Mouse (Mus musculus): ENCODE measurements around the gene Actc1. TPM values are rescaled to one million over a fixed set of nuclear protein-coding genes. Genes with fewer than 3 reads are reported as not detected.
A peak's percentile ranks its signal among the peaks of the same experiment; 100 is the strongest.

Gene Actc1
- polyA plus RNA-seq (2014; fragmentation: Nextera tagmentation; extraction: Ambion mirVana): 188 and 223 TPM in 2 replicates

DNA sequence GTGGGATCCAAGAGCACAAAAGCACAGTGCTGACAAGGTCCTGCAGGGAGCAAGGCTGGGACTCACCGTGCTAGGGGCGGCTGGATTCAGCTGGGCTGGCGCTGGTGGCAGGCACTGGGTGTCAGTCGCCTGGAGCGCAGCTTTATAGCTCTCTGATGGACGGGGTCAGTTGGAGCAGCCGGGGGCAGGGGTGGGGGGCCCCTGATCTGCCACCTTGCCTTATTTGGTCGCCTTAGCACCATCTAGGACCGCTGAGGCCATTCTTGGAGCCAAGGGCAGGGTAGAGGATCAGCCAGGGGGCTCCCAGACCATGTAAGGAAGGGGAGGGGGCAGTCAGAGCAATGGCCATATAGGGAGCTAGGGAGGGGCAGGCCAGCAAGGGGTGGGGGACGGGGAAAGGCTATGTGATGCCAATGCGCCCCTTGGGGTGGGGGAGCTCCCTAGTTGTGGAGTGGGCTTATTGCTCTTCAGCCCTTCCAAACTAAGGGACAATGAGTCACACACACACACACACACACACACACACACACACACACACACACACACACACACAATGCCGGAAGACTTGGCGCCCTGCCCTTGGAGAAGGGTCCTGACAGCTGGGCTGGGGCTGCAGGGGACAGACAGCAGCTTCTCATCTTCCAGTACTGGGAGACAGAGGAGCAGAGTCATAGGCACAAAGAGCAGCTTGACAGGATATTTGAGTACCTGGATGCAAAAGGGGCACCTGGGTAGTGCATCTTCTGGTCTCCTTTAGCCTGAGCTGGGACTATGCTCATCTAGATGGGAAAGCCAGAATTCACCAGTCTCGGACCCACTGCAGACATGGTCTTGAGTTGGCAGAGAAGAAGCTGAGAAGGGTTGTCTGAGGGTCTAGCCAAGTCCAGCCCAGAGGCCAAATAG is at the start of gene Actc1:
TSS of gene Actc1 (minus strand) at position 853 of the 903 bp plus-strand sequence.
- DNase-seq (ENCODE audit: low spot score) (peak; percentile 14), ATAC-seq (ENCODE audit: insufficient read depth, low FRiP score, low TSS enrichment) (peak; percentile 41; the same call in 1 of the 2 replicates)
- no peak within 1 kb of the TSS for H3K4me3 ChIP-seq (ENCODE audit: low read depth, low read length)
- no peaks in the 10 kb centered on the region for H3K27me3 ChIP-seq (ENCODE audit: control insufficient read depth, insufficient read depth, low read length)
- WGBS: 26% methylated on average over 14 of the region's 14 CpGs
- H3K4me1 ChIP-seq (ENCODE audit: control insufficient read depth, insufficient read depth, low read length): no peaks in the 10 kb centered on the region
- H3K36me3 ChIP-seq (ENCODE audit: control insufficient read depth, insufficient read depth, low read length): no peaks in the 10 kb centered on the region
- no peaks in the 10 kb centered on the region for H3K9me3 ChIP-seq (ENCODE audit: control insufficient read depth, low read length)
- H3K9ac ChIP-seq (ENCODE audit: low read length): no peak within 1 kb of the TSS
- no peak within 1 kb of the TSS for H3K27ac ChIP-seq (ENCODE audit: low read depth, low read length)
- no peak within 1 kb of the TSS for H3K4me2 ChIP-seq (ENCODE audit: low read depth)

DNA sequence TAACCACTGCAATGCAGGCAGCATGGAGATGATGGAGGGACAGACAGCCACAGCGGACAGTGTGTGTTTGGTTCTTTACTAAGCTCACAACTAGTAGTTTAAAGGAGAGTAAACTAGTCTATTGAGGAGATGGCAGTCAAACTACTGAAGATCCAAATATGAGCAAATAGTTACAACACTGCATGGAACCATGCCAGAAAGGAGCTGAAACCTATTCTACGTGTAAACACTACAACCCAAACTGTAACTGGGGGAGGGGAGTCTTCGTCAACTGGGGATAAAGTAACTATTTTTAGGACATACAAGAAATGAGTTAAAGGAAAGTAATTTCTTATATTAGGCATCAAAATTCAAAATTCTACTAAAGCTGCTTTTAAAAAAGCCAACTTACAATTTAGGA is 49.1 kb upstream of the Actc1 start:
- 97% methylated on average over 3 of the region's 3 CpGs for WGBS
- no peak for ATAC-seq (ENCODE audit: insufficient read depth, low FRiP score, low TSS enrichment)
- Histone ChIP-seq H3K9ac (ENCODE audit: low read length) (no peak overlapping the region), H3K4me1 (ENCODE audit: control insufficient read depth, insufficient read depth, low read length) (no peaks in the 10 kb centered on the region), H3K9me3 (ENCODE audit: control insufficient read depth, low read length) (no peaks in the 10 kb centered on the region), H3K36me3 (ENCODE audit: control insufficient read depth, insufficient read depth, low read length) (peaks cover 5% of the 10 kb centered on the region; the same call in 1 of the 2 replicates), H3K27me3 (ENCODE audit: control insufficient read depth, insufficient read depth, low read length) (no peaks in the 10 kb centered on the region), H3K4me2 (ENCODE audit: low read depth) (no peak overlapping the region), H3K4me3 (ENCODE audit: low read depth, low read length) (no peak overlapping the region), H3K27ac (ENCODE audit: low read depth, low read length) (no peak overlapping the region)
- DNase-seq (ENCODE audit: low spot score): no peak

DNA sequence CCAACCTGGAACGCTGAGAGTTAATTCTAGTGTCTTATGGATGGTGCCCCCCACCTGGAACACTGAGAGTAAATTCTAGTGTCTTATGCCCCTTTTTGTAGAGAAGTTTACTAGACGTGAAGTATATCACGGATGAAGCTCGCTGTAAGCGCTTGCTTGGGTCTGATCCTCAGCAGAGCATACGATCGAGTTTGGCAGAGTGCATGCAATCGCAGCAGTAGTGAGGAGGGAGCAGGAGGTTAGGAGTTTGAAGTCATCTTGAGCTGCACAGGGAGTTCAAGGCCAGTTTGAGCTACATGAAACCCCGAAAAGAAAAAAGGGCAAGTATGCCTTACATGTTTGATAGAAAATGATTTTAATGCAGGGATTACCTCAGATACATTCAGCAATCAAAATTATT is 47.5 kb upstream of the Actc1 start:
- no peak for DNase-seq (ENCODE audit: low spot score)
- no peaks in the 10 kb centered on the region for H3K9me3 ChIP-seq (ENCODE audit: control insufficient read depth, low read length)
- no peak overlapping the region for H3K9ac ChIP-seq (ENCODE audit: low read length)
- no peak overlapping the region for H3K27ac ChIP-seq (ENCODE audit: low read depth, low read length)
- H3K4me1 ChIP-seq (ENCODE audit: control insufficient read depth, insufficient read depth, low read length): no peaks in the 10 kb centered on the region
- WGBS: 95% methylated on average over 9 of the region's 9 CpGs
- H3K4me2 ChIP-seq (ENCODE audit: low read depth): no peak overlapping the region
- no peak for ATAC-seq (ENCODE audit: insufficient read depth, low FRiP score, low TSS enrichment)
- no peaks in the 10 kb centered on the region for H3K27me3 ChIP-seq (ENCODE audit: control insufficient read depth, insufficient read depth, low read length)
- no peak overlapping the region for H3K4me3 ChIP-seq (ENCODE audit: low read depth, low read length)
- peaks cover 5% of the 10 kb centered on the region; the same call in 1 of the 2 replicates for H3K36me3 ChIP-seq (ENCODE audit: control insufficient read depth, insufficient read depth, low read length)

DNA sequence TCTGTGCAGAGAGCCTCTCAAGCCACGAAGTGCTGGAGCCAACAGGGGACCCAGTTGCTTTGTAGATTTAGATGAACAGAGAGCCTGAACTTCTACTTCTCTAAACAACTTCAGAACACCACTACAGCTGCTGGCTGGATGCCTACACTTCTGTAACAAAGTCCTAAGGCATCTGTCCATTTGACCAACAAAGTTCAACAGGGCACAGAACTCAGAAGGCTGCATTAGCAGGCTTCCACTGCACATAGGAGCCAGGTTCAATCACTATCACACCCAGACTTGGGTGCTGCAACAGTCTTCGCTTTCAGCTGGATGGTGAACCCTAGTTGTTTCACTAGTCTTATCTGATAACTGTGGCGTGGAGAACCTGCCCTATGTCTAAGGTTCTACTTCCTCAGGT is 46.5 kb upstream of the Actc1 start:
- Histone ChIP-seq H3K27ac (ENCODE audit: low read depth, low read length) (no peak overlapping the region), H3K4me1 (ENCODE audit: control insufficient read depth, insufficient read depth, low read length) (no peaks in the 10 kb centered on the region), H3K4me2 (ENCODE audit: low read depth) (no peak overlapping the region), H3K9me3 (ENCODE audit: control insufficient read depth, low read length) (no peaks in the 10 kb centered on the region), H3K27me3 (ENCODE audit: control insufficient read depth, insufficient read depth, low read length) (no peaks in the 10 kb centered on the region), H3K9ac (ENCODE audit: low read length) (no peak overlapping the region), H3K4me3 (ENCODE audit: low read depth, low read length) (no peak overlapping the region), H3K36me3 (ENCODE audit: control insufficient read depth, insufficient read depth, low read length) (peaks cover 3% of the 10 kb centered on the region; the same call in 1 of the 2 replicates)
- ATAC-seq (ENCODE audit: insufficient read depth, low FRiP score, low TSS enrichment) (no peak), DNase-seq (ENCODE audit: low spot score) (no peak)
- 93% methylated on average over 3 of the region's 3 CpGs for WGBS

DNA sequence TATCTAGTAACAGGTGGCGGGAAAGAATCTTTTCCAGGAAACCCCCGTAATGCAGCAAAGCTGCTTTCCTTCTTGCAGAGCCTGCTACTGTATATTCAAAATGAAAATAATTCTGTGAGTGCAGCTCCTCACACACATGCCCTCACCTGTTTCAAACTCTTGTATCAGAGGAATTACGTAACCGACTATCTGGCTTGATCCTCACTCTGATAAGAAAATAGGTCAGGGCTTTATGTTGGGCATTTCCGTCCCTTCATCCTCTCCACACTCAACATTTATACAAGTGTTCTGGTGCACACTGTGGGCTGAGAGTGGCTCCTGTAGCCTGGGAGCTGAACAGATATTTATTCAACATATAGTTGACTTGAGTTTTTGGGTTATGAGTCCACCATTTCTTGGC is 45.8 kb upstream of the Actc1 start:
- no peak for DNase-seq (ENCODE audit: low spot score)
- Histone ChIP-seq H3K9ac (ENCODE audit: low read length) (no peak overlapping the region), H3K4me3 (ENCODE audit: low read depth, low read length) (no peak overlapping the region), H3K27me3 (ENCODE audit: control insufficient read depth, insufficient read depth, low read length) (no peaks in the 10 kb centered on the region), H3K9me3 (ENCODE audit: control insufficient read depth, low read length) (no peaks in the 10 kb centered on the region), H3K4me1 (ENCODE audit: control insufficient read depth, insufficient read depth, low read length) (no peaks in the 10 kb centered on the region), H3K36me3 (ENCODE audit: control insufficient read depth, insufficient read depth, low read length) (peaks cover 3% of the 10 kb centered on the region; the same call in 1 of the 2 replicates), H3K4me2 (ENCODE audit: low read depth) (no peak overlapping the region), H3K27ac (ENCODE audit: low read depth, low read length) (no peak overlapping the region)
- WGBS: 94% methylated on average over 5 of the region's 5 CpGs
- ATAC-seq (ENCODE audit: insufficient read depth, low FRiP score, low TSS enrichment): no peak

DNA sequence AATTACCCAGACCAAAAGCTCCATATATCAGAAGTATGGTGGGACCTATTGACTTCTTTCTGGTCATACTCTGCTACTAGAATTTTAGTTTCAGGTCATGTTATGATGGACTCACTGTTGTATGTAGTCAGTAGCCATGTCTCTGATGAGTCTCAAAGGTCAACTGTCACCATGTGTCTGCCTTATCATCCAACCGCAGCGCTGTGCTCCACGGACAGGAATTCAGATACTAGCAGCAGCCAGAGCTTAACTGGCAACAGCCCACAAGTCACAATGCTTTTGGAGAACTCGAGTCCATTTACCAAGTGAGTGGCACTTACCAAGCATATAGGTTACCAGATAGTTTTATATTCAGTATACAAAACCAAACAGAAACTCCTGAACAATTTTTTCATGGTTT is 44.3 kb upstream of the Actc1 start:
- Histone ChIP-seq H3K9me3 (ENCODE audit: control insufficient read depth, low read length) (no peaks in the 10 kb centered on the region), H3K27ac (ENCODE audit: low read depth, low read length) (no peak overlapping the region), H3K9ac (ENCODE audit: low read length) (no peak overlapping the region), H3K27me3 (ENCODE audit: control insufficient read depth, insufficient read depth, low read length) (no peaks in the 10 kb centered on the region), H3K4me3 (ENCODE audit: low read depth, low read length) (no peak overlapping the region), H3K4me1 (ENCODE audit: control insufficient read depth, insufficient read depth, low read length) (no peaks in the 10 kb centered on the region), H3K36me3 (ENCODE audit: control insufficient read depth, insufficient read depth, low read length) (peaks cover 3% of the 10 kb centered on the region; the same call in 1 of the 2 replicates), H3K4me2 (ENCODE audit: low read depth) (no peak overlapping the region)
- no peak for ATAC-seq (ENCODE audit: insufficient read depth, low FRiP score, low TSS enrichment)
- DNase-seq (ENCODE audit: low spot score): no peak
- WGBS: 91% methylated on average over 4 of the region's 4 CpGs

DNA sequence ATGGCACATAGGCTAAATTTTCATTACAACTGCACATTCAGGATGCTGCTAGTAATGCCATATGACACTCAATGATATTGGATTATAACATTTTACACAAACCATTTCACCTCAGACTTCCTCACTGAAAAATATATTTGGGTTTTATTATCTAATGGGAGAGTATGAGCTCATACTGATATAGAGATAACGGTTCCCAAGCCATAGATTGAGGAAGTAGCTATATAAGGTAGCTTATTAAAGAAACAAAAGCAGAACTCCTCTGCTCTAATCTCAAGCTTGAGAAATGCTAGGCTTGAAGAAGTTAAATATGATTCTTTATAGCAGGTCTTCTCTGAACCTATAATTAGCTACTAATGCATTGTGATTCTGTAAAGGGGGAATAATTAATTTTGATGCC is 43.2 kb upstream of the Actc1 start:
- H3K4me1 ChIP-seq (ENCODE audit: control insufficient read depth, insufficient read depth, low read length): no peaks in the 10 kb centered on the region

DNA sequence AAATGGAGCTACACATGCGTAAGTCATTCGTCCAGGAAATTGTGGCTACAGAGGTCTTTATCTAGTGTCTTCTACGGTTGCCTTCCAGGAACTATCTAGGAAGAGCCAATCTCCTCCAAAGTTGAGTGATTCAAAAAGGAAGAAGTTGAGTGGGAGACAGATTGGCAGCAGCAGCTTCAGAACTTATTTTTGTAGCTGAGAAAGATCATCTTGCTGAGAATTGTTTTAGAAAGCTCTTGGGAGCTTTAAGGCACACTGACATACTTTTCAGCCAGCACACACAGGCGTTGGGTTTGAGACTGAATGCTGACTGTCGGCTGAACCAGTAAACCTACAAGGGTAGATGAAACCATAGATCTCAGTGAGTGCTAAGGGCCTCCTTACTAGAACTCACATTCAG is 42.0 kb upstream of the Actc1 start:
- Histone ChIP-seq H3K27ac (ENCODE audit: low read depth, low read length) (no peak overlapping the region), H3K4me2 (ENCODE audit: low read depth) (no peak overlapping the region), H3K4me1 (ENCODE audit: control insufficient read depth, insufficient read depth, low read length) (no peaks in the 10 kb centered on the region), H3K36me3 (ENCODE audit: control insufficient read depth, insufficient read depth, low read length) (no peaks in the 10 kb centered on the region), H3K9ac (ENCODE audit: low read length) (no peak overlapping the region), H3K9me3 (ENCODE audit: control insufficient read depth, low read length) (no peaks in the 10 kb centered on the region), H3K4me3 (ENCODE audit: low read depth, low read length) (no peak overlapping the region), H3K27me3 (ENCODE audit: control insufficient read depth, insufficient read depth, low read length) (no peaks in the 10 kb centered on the region)
- DNase-seq (ENCODE audit: low spot score) (no peak), ATAC-seq (ENCODE audit: insufficient read depth, low FRiP score, low TSS enrichment) (no peak)
- 92% methylated on average over 5 of the region's 5 CpGs for WGBS

More for the DNA sequence above, 43.2 kb upstream of the Actc1 start:
- H3K4me3 ChIP-seq (ENCODE audit: low read depth, low read length): no peak overlapping the region
- H3K9me3 ChIP-seq (ENCODE audit: control insufficient read depth, low read length): no peaks in the 10 kb centered on the region
- no peak overlapping the region for H3K4me2 ChIP-seq (ENCODE audit: low read depth)
- H3K9ac ChIP-seq (ENCODE audit: low read length): no peak overlapping the region
- no peak for ATAC-seq (ENCODE audit: insufficient read depth, low FRiP score, low TSS enrichment)
- WGBS: 94% methylated on average over 1 of the region's 1 CpGs
- no peaks in the 10 kb centered on the region for H3K27me3 ChIP-seq (ENCODE audit: control insufficient read depth, insufficient read depth, low read length)
- no peak for DNase-seq (ENCODE audit: low spot score)
- H3K36me3 ChIP-seq (ENCODE audit: control insufficient read depth, insufficient read depth, low read length): peaks cover 3% of the 10 kb centered on the region; the same call in 1 of the 2 replicates
- H3K27ac ChIP-seq (ENCODE audit: low read depth, low read length): no peak overlapping the region

DNA sequence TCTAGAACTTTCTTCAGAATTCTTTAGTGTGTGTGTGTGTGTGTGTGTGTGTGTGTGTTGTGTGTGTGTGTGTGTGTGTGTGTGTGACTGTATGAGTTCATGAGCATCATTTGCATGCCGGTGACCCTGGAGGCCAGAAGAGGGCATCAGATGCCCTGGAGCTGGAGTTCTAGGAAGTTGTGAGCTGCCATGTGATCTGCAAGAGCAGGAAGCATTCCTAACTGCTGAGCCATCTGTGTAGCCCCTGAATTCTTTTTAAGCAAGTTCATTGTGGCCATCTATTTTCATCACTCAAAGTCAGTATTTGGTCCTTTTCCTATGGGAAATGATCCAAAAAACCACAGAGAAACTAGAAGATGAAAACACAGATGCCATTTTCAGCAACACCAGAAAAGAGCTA is 41.3 kb upstream of the Actc1 start:
- WGBS: 100% methylated on average over 1 of the region's 1 CpGs
- Histone ChIP-seq H3K9me3 (ENCODE audit: control insufficient read depth, low read length) (no peaks in the 10 kb centered on the region), H3K9ac (ENCODE audit: low read length) (no peak overlapping the region), H3K4me1 (ENCODE audit: control insufficient read depth, insufficient read depth, low read length) (no peaks in the 10 kb centered on the region), H3K4me3 (ENCODE audit: low read depth, low read length) (no peak overlapping the region), H3K4me2 (ENCODE audit: low read depth) (no peak overlapping the region), H3K36me3 (ENCODE audit: control insufficient read depth, insufficient read depth, low read length) (no peaks in the 10 kb centered on the region), H3K27ac (ENCODE audit: low read depth, low read length) (no peak overlapping the region), H3K27me3 (ENCODE audit: control insufficient read depth, insufficient read depth, low read length) (no peaks in the 10 kb centered on the region)
- ATAC-seq (ENCODE audit: insufficient read depth, low FRiP score, low TSS enrichment): no peak
- no peak for DNase-seq (ENCODE audit: low spot score)

Measured in neural tube, embryonic 11.5 days (tissue).